In genomic region chr5:101725703-101726102, GRCm38 (mm10) we compare ENCODE assay signal across 21 mouse cellular contexts. TPM values are rescaled to one million over a fixed set of nuclear protein-coding genes. Genes with fewer than 3 reads are reported as not detected.
A peak's percentile ranks its signal among the peaks of the same experiment; 100 is the strongest.
DNase-seq lines count a peak whose midpoint lies in the region; ATAC-seq and TF ChIP-seq lines count a peak whose summit lies in the region.
"Had no signal": no experiment of that assay in that cellular context is flagged by ENCODE, and none has a peak within 500 bp of the region (broad histone marks: within the 10 kb centered on the region; RNA-seq: fewer than 3 reads in every experiment).

No protein-coding gene starts in this region.

- peak; percentile 53 for DNase-seq in heart, adult 11 months
- no peak for DNase-seq in heart, postnatal 36 days
- peak; percentile 15 to 42 for DNase-seq in kidney, adult 8-10 months
- peak; percentile 42 for DNase-seq in kidney, adult 9 months
- DNase-seq in forebrain, postnatal 0 days, result no peak
- DNase-seq in liver, embryonic 11.5 days (ENCODE audit: low spot score), result no peak
- DNase-seq: adrenal gland, postnatal 10 days; cerebellum, adult 18-20 months; cerebellum, adult 9-11 months; gastrocnemius, adult 2 months; gastrocnemius, postnatal 25 days; heart, adult 2 months; heart, postnatal 14 days had no signal

- H3K9me3 ChIP-seq in kidney, embryonic 14.5 days (ENCODE audit: control insufficient read depth, low read length), result no peaks in the 10 kb centered on the region
- no peaks in the 10 kb centered on the region for H3K9me3 ChIP-seq in forebrain, postnatal 0 days (ENCODE audit: low read length)
- no peaks in the 10 kb centered on the region for H3K9me3 ChIP-seq in liver, embryonic 11.5 days (ENCODE audit: control insufficient read depth, low read length)
- H3K9me3 ChIP-seq: forebrain, embryonic 13.5 days; heart, embryonic 15.5 days; hindbrain, embryonic 10.5 days had no signal

- H3K4me3 ChIP-seq in kidney, embryonic 14.5 days (ENCODE audit: low read length), result no peak overlapping the region
- no peak overlapping the region for H3K4me3 ChIP-seq in forebrain, postnatal 0 days (ENCODE audit: low read depth, low read length)
- H3K4me3 ChIP-seq in liver, embryonic 11.5 days (ENCODE audit: low read depth, low read length), result no peak overlapping the region
- H3K4me3 ChIP-seq: forebrain, embryonic 13.5 days; gastrocnemius, adult 2 months; heart, adult 2 months; heart, embryonic 15.5 days; hindbrain, embryonic 10.5 days had no signal

- H3K4me2 ChIP-seq in kidney, embryonic 14.5 days (replicated peaks; ENCODE audit: low read depth, low read length), result no peak overlapping the region
- no peak overlapping the region for H3K4me2 ChIP-seq in forebrain, postnatal 0 days (ENCODE audit: low read depth)
- no peak overlapping the region for H3K4me2 ChIP-seq in liver, embryonic 11.5 days
- H3K4me2 ChIP-seq: forebrain, embryonic 13.5 days; heart, embryonic 11.5 days; heart, embryonic 15.5 days; hindbrain, embryonic 14.5 days had no signal

- TF ChIP-seq CTCF in forebrain, postnatal 0 days (IDR thresholded peaks at IDR 0.05; ENCODE audit: low read depth), result no peak

- H3K9ac ChIP-seq in kidney, embryonic 14.5 days (ENCODE audit: low read depth, low read length), result no peak overlapping the region
- no peak overlapping the region for H3K9ac ChIP-seq in forebrain, postnatal 0 days
- H3K9ac ChIP-seq in liver, embryonic 11.5 days (ENCODE audit: low read depth, low read length), result no peak overlapping the region
- H3K9ac ChIP-seq: forebrain, embryonic 13.5 days; heart, embryonic 15.5 days; hindbrain, embryonic 14.5 days had no signal

- no peak overlapping the region for H3K27ac ChIP-seq in kidney, embryonic 14.5 days (ENCODE audit: low read depth, low read length)
- H3K27ac ChIP-seq in forebrain, postnatal 0 days (ENCODE audit: low read depth, low read length), result no peak overlapping the region
- H3K27ac ChIP-seq in liver, embryonic 11.5 days (ENCODE audit: low read depth, low read length), result no peak overlapping the region
- H3K27ac ChIP-seq: forebrain, embryonic 13.5 days; gastrocnemius, adult 2 months; heart, adult 2 months; heart, embryonic 15.5 days; hindbrain, embryonic 10.5 days; hindbrain, embryonic 14.5 days had no signal

- H3K36me3 ChIP-seq in kidney, embryonic 14.5 days (ENCODE audit: control insufficient read depth, insufficient read depth, low read length), result no peaks in the 10 kb centered on the region
- no peaks in the 10 kb centered on the region for H3K36me3 ChIP-seq in forebrain, postnatal 0 days (ENCODE audit: insufficient read depth)
- no peaks in the 10 kb centered on the region for H3K36me3 ChIP-seq in liver, embryonic 11.5 days (ENCODE audit: control insufficient read depth, insufficient read depth, low read length)
- H3K36me3 ChIP-seq: heart, embryonic 15.5 days; hindbrain, embryonic 10.5 days had no signal

- ATAC-seq in kidney, embryonic 14.5 days (ENCODE audit: low FRiP score, low TSS enrichment), result no peak; the same call in 1 of the 2 replicates
- no peak for ATAC-seq in forebrain, postnatal 0 days
- no peak for ATAC-seq in liver, embryonic 11.5 days (replicated peaks; ENCODE audit: low FRiP score)
- ATAC-seq: forebrain, embryonic 13.5 days had no signal

- 0 out of 2 replicates have a peak, but pooled peaks cover 2% of the 10 kb centered on the region for H3K4me1 ChIP-seq in kidney, embryonic 14.5 days (ENCODE audit: control insufficient read depth, insufficient read depth, low read length)
- no peaks in the 10 kb centered on the region for H3K4me1 ChIP-seq in forebrain, postnatal 0 days (ENCODE audit: insufficient read depth)
- H3K4me1 ChIP-seq in liver, embryonic 11.5 days (replicated peaks; ENCODE audit: control insufficient read depth, insufficient read depth, low read length), result no peaks in the 10 kb centered on the region
- H3K4me1 ChIP-seq: forebrain, embryonic 13.5 days; heart, embryonic 15.5 days had no signal

- WGBS in kidney, embryonic 14.5 days, result 64% methylated on average over 8 of the region's 8 CpGs
- 86% methylated on average over 8 of the region's 8 CpGs for WGBS in forebrain, postnatal 0 days
- WGBS in liver, embryonic 11.5 days, result 78% methylated on average over 8 of the region's 8 CpGs

- intact Hi-C loops in heart, postnatal 36 days (cut with DNase I), result no loop called here

- no peaks in the 10 kb centered on the region for H3K27me3 ChIP-seq in kidney, embryonic 14.5 days (ENCODE audit: control insufficient read depth, insufficient read depth, low read length)
- H3K27me3 ChIP-seq in forebrain, postnatal 0 days (ENCODE audit: insufficient read depth, low read length), result no peaks in the 10 kb centered on the region
- no peaks in the 10 kb centered on the region; the same call in 1 of the 2 replicates for H3K27me3 ChIP-seq in liver, embryonic 11.5 days (replicated peaks; ENCODE audit: control insufficient read depth, insufficient read depth, low read length)
- H3K27me3 ChIP-seq: forebrain, embryonic 13.5 days; heart, embryonic 15.5 days had no signal

RNA-seq across cellular contexts. Expression of gene Cds1, which starts 39.2 kb away (rescaled TPM):
- 10 to 100 TPM; 11.7 to 17.7 TPM for total RNA-seq in heart, postnatal 36 days (2021)
- 6.4 and 10.9 TPM in 2 replicates for polyA plus RNA-seq in kidney, embryonic 14.5 days (2014; fragmentation: Nextera tagmentation; extraction: Ambion mirVana)
- total RNA-seq in forebrain, postnatal 0 days (2014; rRNA removed), result 11.8 and 13.5 TPM in 2 replicates
- polyA plus RNA-seq in forebrain, postnatal 0 days (2015; fragmentation: Nextera tagmentation; extraction: Ambion mirVana), result 6.5 and 9.6 TPM in 2 replicates
- 0.23 and 0.36 TPM in 2 replicates for polyA plus RNA-seq in liver, embryonic 11.5 days (2014; fragmentation: Nextera tagmentation; extraction: Ambion mirVana)
- total RNA-seq: MEL had no signal
- polyA plus RNA-seq: C2C12 had no signal

Comparison
In these comparisons a context has a peak if more than half of its experiments do, and no peak if none do; other contexts are left out.
1. DNase-seq: peak in heart, adult 11 months (single experiment), kidney, adult 8-10 months (2 of 2) and kidney, adult 9 months (single experiment); none in heart, postnatal 36 days (0 of 2), forebrain, postnatal 0 days (single experiment) and liver, embryonic 11.5 days (single experiment).